Mouse (Mus musculus): Measurements from ENCODE around the gene Rpl3l. TPM values are rescaled to one million over a fixed set of nuclear protein-coding genes. Genes with fewer than 3 reads are reported as not detected.

Gene Rpl3l
- polyA plus RNA-seq (2017; shearing (Covaris generic)): not detected

GRCm38 (mm10) chr17:24727618-24728017 lies at the start of gene Rpl3l:
Gene Rpl3l, plus strand, starts transcription at chr17:24727820.

GRCm38 (mm10) chr17:24689251-24690081 lies 38.2 kb upstream of the Rpl3l start, which contains the start of gene Syngr3:
Gene Syngr3, minus strand, starts transcription at chr17:24689955.

GRCm38 (mm10) chr17:24696011-24696697 lies 31.5 kb upstream of the Rpl3l start, which contains the start of the genes Gfer and Noxo1:
Gene Gfer, minus strand, starts transcription at chr17:24696156.
Gene Noxo1, plus strand, starts transcription at chr17:24696234.

GRCm38 (mm10) chr17:24706982-24707800 lies 20.4 kb upstream of the Rpl3l start, which contains the start of gene Tbl3:
Gene Tbl3, minus strand, starts transcription at chr17:24707660.

GRCm38 (mm10) chr17:24717943-24718342 lies 9.7 kb upstream of the Rpl3l start, which contains the start of the genes Rnf151 and Rps2:
Gene Rnf151, minus strand, starts transcription at chr17:24718063.
Gene Rps2, plus strand, starts transcription at chr17:24718116.

GRCm38 (mm10) chr17:24724184-24724583 lies 3.4 kb upstream of the Rpl3l start, which contains the start of gene Ndufb10:
Gene Ndufb10, minus strand, starts transcription at chr17:24724478.

GRCm38 (mm10) chr17:24736330-24737051 lies 8.9 kb downstream of the Rpl3l start, which contains the start of gene Msrb1:
Gene Msrb1, plus strand, starts transcription at chr17:24736642.

GRCm38 (mm10) chr17:24752415-24753394 lies 25.1 kb downstream of the Rpl3l start, which contains the start of gene Hs3st6:
Gene Hs3st6, plus strand, starts transcription at chr17:24752988.

Other genes starting within 250 kb of the Rpl3l start
- gene Mlst8, start 248.7 kb upstream of the Rpl3l start, polyA plus RNA-seq (2017; shearing (Covaris generic)): 18.7 TPM
- 0.39 TPM for gene Caskin1, start 239.2 kb upstream of the Rpl3l start, polyA plus RNA-seq (2017; shearing (Covaris generic))
- gene Traf7, start 199.9 kb upstream of the Rpl3l start, polyA plus RNA-seq (2017; shearing (Covaris generic)): 57.3 TPM
- 2.1 TPM for gene Rab26, start 193.6 kb upstream of the Rpl3l start, polyA plus RNA-seq (2017; shearing (Covaris generic))
- gene Pkd1, start 178.0 kb upstream of the Rpl3l start, polyA plus RNA-seq (2017; shearing (Covaris generic)): 41.2 TPM
- 34.6 TPM for gene Tsc2, start 95.2 kb upstream of the Rpl3l start, polyA plus RNA-seq (2017; shearing (Covaris generic))
- gene Nthl1, start 95.1 kb upstream of the Rpl3l start, polyA plus RNA-seq (2017; shearing (Covaris generic)): 3.4 TPM
- gene Slc9a3r2, start 77.5 kb upstream of the Rpl3l start, polyA plus RNA-seq (2017; shearing (Covaris generic)): not detected
- gene Npw, start 69.4 kb upstream of the Rpl3l start, polyA plus RNA-seq (2017; shearing (Covaris generic)): not detected
- gene Zfp598, start 58.1 kb upstream of the Rpl3l start, polyA plus RNA-seq (2017; shearing (Covaris generic)): 17.8 TPM
- 1.9 TPM for gene Syngr3, start 37.9 kb upstream of the Rpl3l start, polyA plus RNA-seq (2017; shearing (Covaris generic))
- 27.8 TPM for gene Gfer, start 31.7 kb upstream of the Rpl3l start, polyA plus RNA-seq (2017; shearing (Covaris generic))
- 2.1 TPM for gene Noxo1, start 31.6 kb upstream of the Rpl3l start, polyA plus RNA-seq (2017; shearing (Covaris generic))
- 45.0 TPM for gene Tbl3, start 20.2 kb upstream of the Rpl3l start, polyA plus RNA-seq (2017; shearing (Covaris generic))
- not detected for gene Rnf151, start 9.8 kb upstream of the Rpl3l start, polyA plus RNA-seq (2017; shearing (Covaris generic))
- 933 TPM for gene Rps2, start 9.7 kb upstream of the Rpl3l start, polyA plus RNA-seq (2017; shearing (Covaris generic))
- gene Ndufb10, start 3.3 kb upstream of the Rpl3l start, polyA plus RNA-seq (2017; shearing (Covaris generic)): 150 TPM
- gene Msrb1, start 8.8 kb downstream of the Rpl3l start, polyA plus RNA-seq (2017; shearing (Covaris generic)): 9.2 TPM
- not detected for gene Hs3st6, start 25.2 kb downstream of the Rpl3l start, polyA plus RNA-seq (2017; shearing (Covaris generic))
- not detected for gene Meiob, start 76.5 kb downstream of the Rpl3l start, polyA plus RNA-seq (2017; shearing (Covaris generic))
- gene Hagh, start 112.3 kb downstream of the Rpl3l start, polyA plus RNA-seq (2017; shearing (Covaris generic)): 30.3 TPM
- 0.34 TPM for gene Fahd1, start 122.5 kb downstream of the Rpl3l start, polyA plus RNA-seq (2017; shearing (Covaris generic))
- not detected for gene Igfals, start 138.2 kb downstream of the Rpl3l start, polyA plus RNA-seq (2017; shearing (Covaris generic))
- 65.8 TPM for gene Nubp2, start 158.5 kb downstream of the Rpl3l start, polyA plus RNA-seq (2017; shearing (Covaris generic))
- 82.4 TPM for gene Spsb3, start 158.8 kb downstream of the Rpl3l start, polyA plus RNA-seq (2017; shearing (Covaris generic))
- gene Eme2, start 167.3 kb downstream of the Rpl3l start, polyA plus RNA-seq (2017; shearing (Covaris generic)): 22.2 TPM
- 49.7 TPM for gene Mrps34, start 167.3 kb downstream of the Rpl3l start, polyA plus RNA-seq (2017; shearing (Covaris generic))
- 26.7 TPM for gene Nme3, start 168.7 kb downstream of the Rpl3l start, polyA plus RNA-seq (2017; shearing (Covaris generic))
- 50.7 TPM for gene Mapk8ip3, start 209.2 kb downstream of the Rpl3l start, polyA plus RNA-seq (2017; shearing (Covaris generic))
- gene Jpt2, start 232.9 kb downstream of the Rpl3l start, polyA plus RNA-seq (2017; shearing (Covaris generic)): 23.0 TPM